Comparison of ENCODE assay signal across 8 mouse cellular contexts in genomic region chr3:142496113-142497101, GRCm38 (mm10). TPM values are rescaled to one million over a fixed set of nuclear protein-coding genes. Genes with fewer than 3 reads are reported as not detected.
DNase-seq lines count a peak whose midpoint lies in the region; ATAC-seq and TF ChIP-seq lines count a peak whose summit lies in the region.

No protein-coding gene starts in this region.

- no peak overlapping the region for H3K4me3 ChIP-seq in forebrain, embryonic 12.5 days (replicated peaks)
- no peak overlapping the region for H3K4me3 ChIP-seq in forebrain, embryonic 15.5 days
- peak overlapping the region; percentile 12; the same call in 1 of the 2 replicates for H3K4me3 ChIP-seq in lung, embryonic 14.5 days (ENCODE audit: low read depth, low read length)

- 0 out of 2 replicates have a peak, but pooled peaks cover 2% of the 10 kb centered on the region for H3K4me1 ChIP-seq in forebrain, embryonic 12.5 days
- no peaks in the 10 kb centered on the region for H3K4me1 ChIP-seq in forebrain, embryonic 15.5 days
- no peaks in the 10 kb centered on the region; the same call in 1 of the 2 replicates for H3K4me1 ChIP-seq in lung, embryonic 14.5 days (ENCODE audit: insufficient read depth)

- no peak for ATAC-seq in forebrain, embryonic 12.5 days (ENCODE audit: low FRiP score)
- ATAC-seq in forebrain, embryonic 15.5 days (replicated peaks), result no peak
- ATAC-seq in CD4-positive, CD25-positive, alpha-beta regulatory T cell, adult 4 months, result peak; percentile 55
- no peak for ATAC-seq in lung, embryonic 14.5 days (ENCODE audit: insufficient read depth)

- no peaks in the 10 kb centered on the region for H3K27me3 ChIP-seq in forebrain, embryonic 12.5 days
- H3K27me3 ChIP-seq in forebrain, embryonic 15.5 days, result no peaks in the 10 kb centered on the region
- no peaks in the 10 kb centered on the region for H3K27me3 ChIP-seq in lung, embryonic 14.5 days (ENCODE audit: insufficient read depth, low read length)

- no peak overlapping the region for H3K27ac ChIP-seq in forebrain, embryonic 12.5 days
- no peak overlapping the region for H3K27ac ChIP-seq in forebrain, embryonic 15.5 days (replicated peaks)
- H3K27ac ChIP-seq in lung, embryonic 14.5 days (ENCODE audit: low read depth), result no peak overlapping the region

- intact Hi-C loops in heart, postnatal 10 days (cut with DNase I), result loop anchor here (5.0 kb wide), 1 partner anchor 36 kb away; the partner anchor contains the start of gene Gbp7

- H3K4me2 ChIP-seq in forebrain, embryonic 12.5 days, result peak overlapping the region; percentile 6; the same call in 1 of the 2 replicates
- no peak overlapping the region for H3K4me2 ChIP-seq in forebrain, embryonic 15.5 days (replicated peaks)
- peak overlapping the region; percentile 38 for H3K4me2 ChIP-seq in lung, embryonic 14.5 days

- WGBS in forebrain, embryonic 12.5 days, result 64% methylated on average over 14 of the region's 14 CpGs
- WGBS in forebrain, embryonic 15.5 days, result 56% methylated on average over 14 of the region's 14 CpGs
- 37% methylated on average over 14 of the region's 14 CpGs for WGBS in lung, embryonic 14.5 days

- H3K9ac ChIP-seq in forebrain, embryonic 12.5 days, result no peak overlapping the region
- H3K9ac ChIP-seq in forebrain, embryonic 15.5 days (replicated peaks), result no peak overlapping the region
- no peak overlapping the region for H3K9ac ChIP-seq in lung, embryonic 14.5 days

- no peak for TF ChIP-seq CTCF in lung, embryonic 14.5 days (IDR thresholded peaks at IDR 0.05; ENCODE audit: low read depth)

- no peaks in the 10 kb centered on the region for H3K9me3 ChIP-seq in forebrain, embryonic 12.5 days
- no peaks in the 10 kb centered on the region for H3K9me3 ChIP-seq in forebrain, embryonic 15.5 days
- no peaks in the 10 kb centered on the region for H3K9me3 ChIP-seq in lung, embryonic 14.5 days (ENCODE audit: low read depth, low read length)

- no peaks in the 10 kb centered on the region for H3K36me3 ChIP-seq in forebrain, embryonic 12.5 days (replicated peaks)
- no peaks in the 10 kb centered on the region for H3K36me3 ChIP-seq in forebrain, embryonic 15.5 days
- no peaks in the 10 kb centered on the region for H3K36me3 ChIP-seq in lung, embryonic 14.5 days (ENCODE audit: insufficient read depth)

- DNase-seq in heart, postnatal 10 days, result peak; percentile 23 to 40
- DNase-seq in lung, embryonic 14.5 days, result peak; percentile 35
- peak; percentile 15 for DNase-seq in thymus, postnatal 14 days
- no peak for DNase-seq in left cerebral cortex, adult 18-20 months (ENCODE audit: low spot score in 2 of 2)
- no peak for DNase-seq in yolk sac, embryonic 10.5 days (ENCODE audit: low spot score)

RNA-seq across cellular contexts. Expression of gene Gbp5, which starts 2.6 kb away (rescaled TPM):
- 0.12 and 0.14 TPM in 2 replicates for polyA plus RNA-seq in forebrain, embryonic 12.5 days (2016; fragmentation: Nextera tagmentation; extraction: Ambion mirVana)
- 0.06 and 0.08 TPM in 2 replicates for polyA plus RNA-seq in forebrain, embryonic 15.5 days (2015; fragmentation: Nextera tagmentation; extraction: Ambion mirVana)
- 10 to 100 TPM; 18.3 to 29.5 TPM for polyA plus RNA-seq in CD4-positive, CD25-positive, alpha-beta regulatory T cell, adult 4 months (2017; shearing (Covaris generic))
- total RNA-seq in heart, postnatal 10 days (2021), result 1 to 10 TPM; 4.8 to 6.7 TPM
- polyA plus RNA-seq in lung, embryonic 14.5 days (2014; fragmentation: Nextera tagmentation; extraction: Ambion mirVana), result 0.11 TPM in 1 of 2 replicates, not detected in the other
- total RNA-seq in left cerebral cortex, adult 18-20 months (2021), result 1 to 10 TPM; 1.8 to 3.4 TPM

RNA-seq across cellular contexts. Expression of gene Gbp7, which starts 33.7 kb away (rescaled TPM):
- polyA plus RNA-seq in forebrain, embryonic 12.5 days (2016; fragmentation: Nextera tagmentation; extraction: Ambion mirVana), result 1.1 and 1.3 TPM in 2 replicates
- polyA plus RNA-seq in forebrain, embryonic 15.5 days (2015; fragmentation: Nextera tagmentation; extraction: Ambion mirVana), result 1.8 and 1.9 TPM in 2 replicates
- polyA plus RNA-seq in CD4-positive, CD25-positive, alpha-beta regulatory T cell, adult 4 months (2017; shearing (Covaris generic)), result 100 to 1,000 TPM; 242 to 294 TPM
- total RNA-seq in heart, postnatal 10 days (2021), result 10 to 100 TPM in 1 of 2 experiments, 1 to 10 TPM in 1; 7.1 to 10.5 TPM
- 3.2 and 3.6 TPM in 2 replicates for polyA plus RNA-seq in lung, embryonic 14.5 days (2014; fragmentation: Nextera tagmentation; extraction: Ambion mirVana)
- 1 to 10 TPM; 2.8 to 4.2 TPM for total RNA-seq in left cerebral cortex, adult 18-20 months (2021)

Comparison
In these comparisons a context has a peak if more than half of its experiments do, and no peak if none do; other contexts are left out.
1. DNase-seq: peak in heart, postnatal 10 days (2 of 2), lung, embryonic 14.5 days (single experiment) and thymus, postnatal 14 days (single experiment); none in left cerebral cortex, adult 18-20 months (0 of 2) and yolk sac, embryonic 10.5 days (single experiment).
2. RNA of gene Gbp5, which starts 2.6 kb away (polyA plus RNA-seq): 18.3 to 29.5 TPM in CD4-positive, CD25-positive, alpha-beta regulatory T cell, adult 4 months; 0.12 to 0.14 TPM in forebrain, embryonic 12.5 days, 0.11 TPM in lung, embryonic 14.5 days and 0.06 to 0.08 TPM in forebrain, embryonic 15.5 days; every median in the first group is over 10 times any median in the second.
3. RNA of gene Gbp7, which starts 33.7 kb away (polyA plus RNA-seq): 242 to 294 TPM in CD4-positive, CD25-positive, alpha-beta regulatory T cell, adult 4 months; 3.2 to 3.6 TPM in lung, embryonic 14.5 days, 1.8 to 1.9 TPM in forebrain, embryonic 15.5 days and 1.1 to 1.3 TPM in forebrain, embryonic 12.5 days; every median in the first group is over 10 times any median in the second.